Mouse (Mus musculus): ENCODE measurements around the gene Sde2. TPM values are rescaled to one million over a fixed set of nuclear protein-coding genes. Genes with fewer than 3 reads are reported as not detected.

The Sde2 gene
- polyA plus RNA-seq, 1 experiment from 2014 or later = 22.3 TPM

GRCm38 (mm10) chr1:180913797-180914196, 62.9 kb downstream of the Sde2 start:
- Histone ChIP-seq H3K4me1 (ENCODE audit: control insufficient read depth in 2 of 2, insufficient read depth in 2 of 2, low read length in 2 of 2) (peaks cover 6 to 8% of the 10 kb centered on the region in 2 experiments; a peak in 3 of 4 replicates), H3K27me3 (ENCODE audit: control insufficient read depth, insufficient read depth, low read length) (no peaks in the 10 kb centered on the region), H3K27ac (replicated peaks in 1 of 2; ENCODE audit: control insufficient read depth in 1 of 2, insufficient read depth in 1 of 2, low read depth in 2 of 2, low read length in 2 of 2) (peak overlapping the region; percentile 28 to 35; a peak in 1 of 4 replicates), H3K4me3 (ENCODE audit: control insufficient read depth in 1 of 2, insufficient read depth in 1 of 2, low read depth in 1 of 2, low read length in 2 of 2) (no peak overlapping the region), H3K4me2 (ENCODE audit: low read length) (no peak overlapping the region), H3K9me3 (ENCODE audit: control insufficient read depth, low read length) (no peaks in the 10 kb centered on the region), H3K9ac (ENCODE audit: low read length) (no peak overlapping the region), H3K36me3 (ENCODE audit: control insufficient read depth, insufficient read depth, low read length) (no peaks in the 10 kb centered on the region)
- 42% methylated on average over 4 of the region's 4 CpGs for WGBS
- ATAC-seq (ENCODE audit: insufficient number of reproducible peaks, insufficient read depth, low FRiP score, low read depth) = no peak

GRCm38 (mm10) chr1:180916425-180916824, 65.5 kb downstream of the Sde2 start:
- no peaks in the 10 kb centered on the region for H3K9me3 ChIP-seq (ENCODE audit: control insufficient read depth, low read length)
- H3K9ac ChIP-seq (ENCODE audit: low read length) = no peak overlapping the region
- H3K27me3 ChIP-seq (ENCODE audit: control insufficient read depth, insufficient read depth, low read length) = no peaks in the 10 kb centered on the region
- H3K4me2 ChIP-seq (ENCODE audit: low read length) = no peak overlapping the region
- no peak for ATAC-seq (ENCODE audit: insufficient number of reproducible peaks, insufficient read depth, low FRiP score, low read depth)
- no peak overlapping the region for H3K4me3 ChIP-seq (ENCODE audit: control insufficient read depth in 1 of 2, insufficient read depth in 1 of 2, low read depth in 1 of 2, low read length in 2 of 2)
- H3K4me1 ChIP-seq (ENCODE audit: control insufficient read depth in 2 of 2, insufficient read depth in 2 of 2, low read length in 2 of 2) = peaks cover 8 to 10% of the 10 kb centered on the region in 2 experiments; a peak in 3 of 4 replicates
- no peak overlapping the region for H3K27ac ChIP-seq (replicated peaks in 1 of 2; ENCODE audit: control insufficient read depth in 1 of 2, insufficient read depth in 1 of 2, low read depth in 2 of 2, low read length in 2 of 2)
- no peaks in the 10 kb centered on the region for H3K36me3 ChIP-seq (ENCODE audit: control insufficient read depth, insufficient read depth, low read length)
- WGBS = 88% methylated on average over 11 of the region's 11 CpGs

GRCm38 (mm10) chr1:180917053-180917452, 66.1 kb downstream of the Sde2 start:
- H3K9ac ChIP-seq (ENCODE audit: low read length) = no peak overlapping the region
- H3K9me3 ChIP-seq (ENCODE audit: control insufficient read depth, low read length) = no peaks in the 10 kb centered on the region
- 50% methylated on average over 1 of the region's 1 CpGs for WGBS
- no peak overlapping the region for H3K4me2 ChIP-seq (ENCODE audit: low read length)
- no peak for ATAC-seq (ENCODE audit: insufficient number of reproducible peaks, insufficient read depth, low FRiP score, low read depth)
- H3K27me3 ChIP-seq (ENCODE audit: control insufficient read depth, insufficient read depth, low read length) = no peaks in the 10 kb centered on the region
- H3K36me3 ChIP-seq (ENCODE audit: control insufficient read depth, insufficient read depth, low read length) = no peaks in the 10 kb centered on the region
- H3K4me3 ChIP-seq (ENCODE audit: control insufficient read depth in 1 of 2, insufficient read depth in 1 of 2, low read depth in 1 of 2, low read length in 2 of 2) = no peak overlapping the region
- no peak overlapping the region for H3K27ac ChIP-seq (replicated peaks in 1 of 2; ENCODE audit: control insufficient read depth in 1 of 2, insufficient read depth in 1 of 2, low read depth in 2 of 2, low read length in 2 of 2)
- peaks cover 8 to 11% of the 10 kb centered on the region in 2 experiments; a peak in 3 of 4 replicates for H3K4me1 ChIP-seq (ENCODE audit: control insufficient read depth in 2 of 2, insufficient read depth in 2 of 2, low read length in 2 of 2)

Other genes starting within 250 kb of the Sde2 start
- 13.8 and 15.1 TPM in 2 replicates for gene Lin9, start 210.0 kb upstream of the Sde2 start, polyA plus RNA-seq (2014; fragmentation: Nextera tagmentation; extraction: Ambion mirVana)
- 0.14 TPM in 1 of 2 replicates, not detected in the other for gene Mixl1, start 154.1 kb upstream of the Sde2 start, polyA plus RNA-seq (2014; fragmentation: Nextera tagmentation; extraction: Ambion mirVana)
- 23.7 and 24.6 TPM in 2 replicates for gene Acbd3, start 125.1 kb upstream of the Sde2 start, polyA plus RNA-seq (2014; fragmentation: Nextera tagmentation; extraction: Ambion mirVana)
- 1,749 and 1,827 TPM in 2 replicates for gene H3f3a, start 37.2 kb upstream of the Sde2 start, polyA plus RNA-seq (2014; fragmentation: Nextera tagmentation; extraction: Ambion mirVana)
- not detected in 2 replicates for gene Lefty2, start 42.0 kb downstream of the Sde2 start, polyA plus RNA-seq (2014; fragmentation: Nextera tagmentation; extraction: Ambion mirVana)
- gene Pycr2, start 53.2 kb downstream of the Sde2 start, polyA plus RNA-seq (2014; fragmentation: Nextera tagmentation; extraction: Ambion mirVana) = 42.1 and 46.0 TPM in 2 replicates
- 1.1 and 1.5 TPM in 2 replicates for gene Lefty1, start 83.9 kb downstream of the Sde2 start, polyA plus RNA-seq (2014; fragmentation: Nextera tagmentation; extraction: Ambion mirVana)
- 9.1 and 9.3 TPM in 2 replicates for gene Tmem63a, start 91.2 kb downstream of the Sde2 start, polyA plus RNA-seq (2014; fragmentation: Nextera tagmentation; extraction: Ambion mirVana)
- gene Ephx1, start 169.8 kb downstream of the Sde2 start, polyA plus RNA-seq (2014; fragmentation: Nextera tagmentation; extraction: Ambion mirVana) = 9.3 and 10.5 TPM in 2 replicates
- gene 9130409I23Rik, start 200.1 kb downstream of the Sde2 start, polyA plus RNA-seq (2014; fragmentation: Nextera tagmentation; extraction: Ambion mirVana) = not detected in 2 replicates

Data from heart, embryonic 14.5 days (tissue).